Mouse (Mus musculus) forebrain, postnatal 0 days (tissue): Measurements from ENCODE around the gene Rflna. TPM values are rescaled to one million over a fixed set of nuclear protein-coding genes. Genes with fewer than 3 reads are reported as not detected.

Experiments
- ATAC-seq: fragments of 200-750 bp; cut with Nextera tagmentation; 2 replicates; pipeline ENCODE4 v1.8.0; 2017; ENCODE audit warnings: mild to moderate bottlenecking, moderate library complexity
- DNase-seq: peaks from one replicate; pipeline ENCODE4 v3.0.0-alpha.2; 2015
- H3K27ac ChIP-seq: fragments of 300-500 bp; sonication (generic); 2 replicates; pipeline ENCODE4 v1.5.1; 2014; ENCODE audit warnings: low read depth, mild to moderate bottlenecking, antibody characterized with exemption, low read length, moderate library complexity, mixed read lengths
- H3K27me3 ChIP-seq: fragments of 300-500 bp; sonication (generic); 2 replicates; pipeline ENCODE4 v1.6.1; 2014; ENCODE audit warnings: mild to moderate bottlenecking, low read length, mixed read lengths; ENCODE audit not compliant: insufficient read depth
- H3K36me3 ChIP-seq: fragments of 300-500 bp; sonication (generic); 2 replicates; pipeline ENCODE4 v1.6.1; 2014; ENCODE audit warnings: mild to moderate bottlenecking, moderate library complexity; ENCODE audit not compliant: insufficient read depth
- H3K4me1 ChIP-seq: fragments of 300-500 bp; sonication (generic); 2 replicates; pipeline ENCODE4 v1.6.1; 2014; ENCODE audit warnings: antibody characterized with exemption; ENCODE audit not compliant: insufficient read depth
- H3K4me2 ChIP-seq: fragments of 300-500 bp; sonication (generic); 2 replicates; pipeline ENCODE4 v1.6.1; 2014; ENCODE audit warnings: low read depth, mild to moderate bottlenecking, moderate library complexity
- H3K4me3 ChIP-seq: fragments of 300-500 bp; sonication (generic); 2 replicates; pipeline ENCODE4 v1.5.1; 2014; ENCODE audit warnings: low read depth, low read length, mixed read lengths
- H3K9ac ChIP-seq: fragments of 300-500 bp; sonication (generic); 2 replicates; pipeline ENCODE4 v1.6.1; 2014; ENCODE audit warnings: mild to moderate bottlenecking
- H3K9me3 ChIP-seq: fragments of 300-500 bp; sonication (generic); 2 replicates; pipeline ENCODE4 v1.6.1; 2016; ENCODE audit warnings: low read length
- CTCF ChIP-seq: sonication (generic); IDR thresholded peaks from 2 replicates; pipeline ENCODE4 v1.5.1; 2016; ENCODE audit warnings: antibody characterized with exemption, control low read depth, low read depth
- WGBS: fragments of 180-500 bp; shearing (Covaris S2); extraction: QIAGEN DNeasy Blood & Tissue Kit; methylation state at CpG from one replicate; pipeline ENCODE4 v1.1.7; 2014; 5-methylcytosine and 5-hydroxymethylcytosine counted together
- polyA plus RNA-seq: library from polyadenylated mRNA; unstranded; fragments of >200 nt; fragmentation: Nextera tagmentation; extraction: Ambion mirVana; gene quantifications from 2 replicates; pipeline ENCODE4 v1.2.1, GENCODE M21; 2015
- total RNA-seq: library from RNA; depleted of rRNA; stranded (reverse); fragments of >200 nt; gene quantifications from 2 replicates; pipeline ENCODE4 v1.2.3, GENCODE M21; 2014

Gene Rflna
- total and polyA plus RNA-seq, 2 experiments from 2014 or later = 3.2 to 4.4 TPM

- Histone ChIP-seq H3K9ac (no peak overlapping the region), H3K4me2 (no peak overlapping the region), H3K4me1 (no peaks in the 10 kb centered on the region), H3K27me3 (no peaks in the 10 kb centered on the region), H3K27ac (no peak overlapping the region), H3K36me3 (peaks cover 75% of the 10 kb centered on the region), H3K9me3 (no peaks in the 10 kb centered on the region), H3K4me3 (no peak overlapping the region)
- 91% methylated on average over 8 of the region's 8 CpGs for WGBS
- DNase-seq (no peak), ATAC-seq (no peak)
- TF ChIP-seq CTCF = no peak
Measured at GRCm38 (mm10) chr5:125039377-125040027, 36.5 kb downstream of the Rflna start.

- no peak for DNase-seq
- no peaks in the 10 kb centered on the region for H3K27me3 ChIP-seq
- H3K4me1 ChIP-seq = no peaks in the 10 kb centered on the region
- H3K9ac ChIP-seq = no peak overlapping the region
- no peak overlapping the region for H3K27ac ChIP-seq
- H3K4me3 ChIP-seq = no peak overlapping the region
- H3K36me3 ChIP-seq = peaks cover 75% of the 10 kb centered on the region
- ATAC-seq = no peak
- H3K4me2 ChIP-seq = no peak overlapping the region
- WGBS = 64% methylated on average over 5 of the region's 5 CpGs
- TF ChIP-seq CTCF = no peak
- no peaks in the 10 kb centered on the region for H3K9me3 ChIP-seq
Measured at GRCm38 (mm10) chr5:125040128-125040584, 37.1 kb downstream of the Rflna start.

GRCm38 (mm10) chr5:125041578-125041977 lies 38.6 kb downstream of the Rflna start:
- H3K4me1 ChIP-seq = no peaks in the 10 kb centered on the region
- ATAC-seq (no peak), DNase-seq (no peak)
- H3K9ac ChIP-seq = no peak overlapping the region
- no peak overlapping the region for H3K4me2 ChIP-seq
- no peaks in the 10 kb centered on the region for H3K27me3 ChIP-seq
- H3K36me3 ChIP-seq = peaks cover 73% of the 10 kb centered on the region
- H3K9me3 ChIP-seq = no peaks in the 10 kb centered on the region
- no peak for TF ChIP-seq CTCF
- 86% methylated on average over 9 of the region's 9 CpGs for WGBS
- no peak overlapping the region for H3K27ac ChIP-seq
- no peak overlapping the region for H3K4me3 ChIP-seq

- Histone ChIP-seq H3K4me2 (no peak overlapping the region), H3K4me3 (no peak overlapping the region), H3K27me3 (no peaks in the 10 kb centered on the region), H3K4me1 (no peaks in the 10 kb centered on the region), H3K36me3 (peaks cover 73% of the 10 kb centered on the region), H3K9me3 (no peaks in the 10 kb centered on the region), H3K27ac (no peak overlapping the region), H3K9ac (no peak overlapping the region)
- no peak for TF ChIP-seq CTCF
- WGBS = 76% methylated on average over 6 of the region's 6 CpGs
- ATAC-seq (no peak), DNase-seq (no peak)
Measured at GRCm38 (mm10) chr5:125043448-125043847, 40.4 kb downstream of the Rflna start.

- DNase-seq (no peak), ATAC-seq (peak; percentile 56; the same call in 1 of the 2 replicates)
- no peaks in the 10 kb centered on the region for H3K27me3 ChIP-seq
- no peaks in the 10 kb centered on the region for H3K9me3 ChIP-seq
- TF ChIP-seq CTCF = no peak
- H3K36me3 ChIP-seq = peaks cover 76% of the 10 kb centered on the region
- no peak overlapping the region for H3K4me2 ChIP-seq
- no peak overlapping the region for H3K4me3 ChIP-seq
- no peak overlapping the region for H3K9ac ChIP-seq
- H3K4me1 ChIP-seq = no peaks in the 10 kb centered on the region
- H3K27ac ChIP-seq = peak overlapping the region; percentile 21; the same call in 1 of the 2 replicates
- 15% methylated on average over 5 of the region's 5 CpGs for WGBS
Measured at GRCm38 (mm10) chr5:125045202-125045601, 42.2 kb downstream of the Rflna start.

GRCm38 (mm10) chr5:125046436-125046835 lies 43.4 kb downstream of the Rflna start:
- peaks cover 82% of the 10 kb centered on the region for H3K36me3 ChIP-seq
- H3K4me1 ChIP-seq = no peaks in the 10 kb centered on the region
- H3K4me3 ChIP-seq = no peak overlapping the region
- ATAC-seq (no peak), DNase-seq (no peak)
- no peak overlapping the region for H3K27ac ChIP-seq
- TF ChIP-seq CTCF = no peak
- 79% methylated on average over 5 of the region's 5 CpGs for WGBS
- H3K4me2 ChIP-seq = no peak overlapping the region
- H3K9ac ChIP-seq = no peak overlapping the region
- H3K9me3 ChIP-seq = no peaks in the 10 kb centered on the region
- H3K27me3 ChIP-seq = no peaks in the 10 kb centered on the region

GRCm38 (mm10) chr5:125049481-125049880 lies 46.5 kb downstream of the Rflna start:
- H3K4me3 ChIP-seq = no peak overlapping the region
- no peak overlapping the region for H3K27ac ChIP-seq
- no peaks in the 10 kb centered on the region for H3K9me3 ChIP-seq
- DNase-seq (no peak), ATAC-seq (no peak)
- WGBS = 95% methylated on average over 4 of the region's 4 CpGs
- no peak for TF ChIP-seq CTCF
- no peak overlapping the region for H3K4me2 ChIP-seq
- H3K27me3 ChIP-seq = no peaks in the 10 kb centered on the region
- peaks cover 70% of the 10 kb centered on the region for H3K36me3 ChIP-seq
- H3K9ac ChIP-seq = no peak overlapping the region
- H3K4me1 ChIP-seq = no peaks in the 10 kb centered on the region
